Mouse (Mus musculus): ENCODE measurements around the gene Olfr372. TPM values are rescaled to one million over a fixed set of nuclear protein-coding genes. Genes with fewer than 3 reads are reported as not detected.
"Not testable (repeated sequence)": the region's sequence is repeated elsewhere in the genome, so short reads cannot be mapped to it uniquely, and the experiment has no call there.

Olfr372 gene
- polyA plus RNA-seq, 1 experiment from 2014 or later, result not detected

DNA sequence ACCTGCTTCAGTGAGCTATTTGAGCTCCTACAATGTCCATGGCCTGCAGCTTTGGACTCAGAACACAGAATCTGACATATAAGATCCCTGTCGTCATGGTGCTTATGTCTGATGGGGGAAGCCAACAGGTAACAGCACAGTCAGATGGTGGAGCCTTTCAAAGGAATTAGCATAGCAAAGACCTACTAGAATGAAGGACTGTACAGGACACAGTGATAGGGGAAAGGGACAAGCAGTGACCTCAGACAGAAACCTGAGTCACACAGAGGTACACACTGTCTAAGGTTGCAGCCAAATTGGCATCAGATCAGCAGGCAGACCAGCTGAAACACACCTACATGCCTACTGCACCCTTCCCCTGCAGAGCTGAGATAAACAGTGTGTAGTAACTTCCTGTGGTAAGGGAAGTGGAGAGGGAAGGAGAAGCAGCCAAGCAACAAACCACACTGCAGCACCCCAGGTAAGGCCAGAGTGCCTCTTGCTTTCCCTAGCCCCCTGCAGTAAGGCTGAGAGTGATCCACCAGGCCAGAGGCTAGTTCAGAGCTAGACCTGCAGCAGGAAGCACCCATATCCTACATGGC lies 25.9 kb downstream of the Olfr372 start:
- not testable (repeated sequence) for H3K27ac ChIP-seq (ENCODE audit: low read depth, low read length); H3K36me3 ChIP-seq (ENCODE audit: control insufficient read depth, insufficient read depth, low read length); H3K4me3 ChIP-seq (ENCODE audit: low read depth, low read length); DNase-seq (ENCODE audit: low spot score); H3K9ac ChIP-seq (ENCODE audit: low read length); ATAC-seq (replicated peaks; ENCODE audit: low FRiP score); H3K9me3 ChIP-seq (ENCODE audit: control insufficient read depth, low read length); H3K4me2 ChIP-seq (ENCODE audit: low read depth, low read length, severe bottlenecking); H3K4me1 ChIP-seq (replicated peaks; ENCODE audit: control insufficient read depth, insufficient read depth, low read length); H3K27me3 ChIP-seq (ENCODE audit: control insufficient read depth, insufficient read depth, low read length)
- WGBS, result 95% methylated on average over 1 of the region's 1 CpGs

DNA sequence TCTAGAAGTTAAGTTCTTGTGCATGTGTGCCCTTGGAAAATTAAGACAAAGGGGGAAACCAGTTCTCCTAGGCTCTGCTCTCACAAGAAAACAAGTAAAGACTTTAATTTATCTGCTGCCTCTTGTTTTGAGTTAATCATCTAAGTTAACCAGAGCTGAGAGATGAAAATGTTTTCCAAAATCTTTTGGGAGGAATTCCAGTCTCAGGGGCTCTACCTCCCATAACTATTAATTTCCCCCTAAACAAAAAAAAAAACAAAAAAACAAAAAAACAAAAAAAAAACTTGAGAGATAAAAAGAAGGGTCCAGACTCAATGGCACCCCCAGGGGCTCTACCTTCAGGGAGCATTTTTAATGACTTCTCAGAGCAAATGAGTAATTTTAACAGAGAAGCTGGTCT lies 41.9 kb downstream of the Olfr372 start, which contains the start of gene Olfr373:
Olfr373 (plus strand) TSS at position 301 of the 400 bp plus-strand sequence.
- H3K9me3 ChIP-seq (ENCODE audit: control insufficient read depth, low read length); H3K9ac ChIP-seq (ENCODE audit: low read length); H3K36me3 ChIP-seq (ENCODE audit: control insufficient read depth, insufficient read depth, low read length); H3K4me2 ChIP-seq (ENCODE audit: low read depth, low read length, severe bottlenecking); H3K27me3 ChIP-seq (ENCODE audit: control insufficient read depth, insufficient read depth, low read length); DNase-seq (ENCODE audit: low spot score); H3K4me1 ChIP-seq (replicated peaks; ENCODE audit: control insufficient read depth, insufficient read depth, low read length); ATAC-seq (replicated peaks; ENCODE audit: low FRiP score); H3K4me3 ChIP-seq (ENCODE audit: low read depth, low read length); H3K27ac ChIP-seq (ENCODE audit: low read depth, low read length): not testable (repeated sequence)

DNA sequence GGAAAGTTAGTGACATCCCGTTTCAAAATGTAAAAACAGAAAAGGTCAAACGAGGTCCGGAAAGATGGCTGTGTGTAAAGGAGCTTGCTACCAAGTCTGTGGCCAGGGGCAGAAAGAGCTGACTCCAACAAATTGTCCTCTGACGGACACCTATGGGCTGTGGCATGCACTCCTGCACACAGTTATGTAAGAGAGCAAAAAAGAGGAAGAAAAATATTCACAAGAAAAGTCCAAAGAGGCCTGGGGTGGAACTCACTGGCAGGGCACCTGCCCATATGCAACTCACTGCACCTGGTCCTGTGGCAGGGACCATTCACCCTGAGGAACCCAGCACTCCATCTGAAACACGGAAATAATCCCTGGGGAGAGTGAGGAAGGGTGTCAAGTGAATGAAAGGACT lies 43.7 kb downstream of the Olfr372 start:
- no peaks in the 10 kb centered on the region for H3K27me3 ChIP-seq (ENCODE audit: control insufficient read depth, insufficient read depth, low read length)
- H3K4me3 ChIP-seq (ENCODE audit: low read depth, low read length), result no peak overlapping the region
- no peak overlapping the region for H3K9ac ChIP-seq (ENCODE audit: low read length)
- DNase-seq (ENCODE audit: low spot score), result no peak
- H3K27ac ChIP-seq (ENCODE audit: low read depth, low read length), result no peak overlapping the region
- no peaks in the 10 kb centered on the region for H3K36me3 ChIP-seq (ENCODE audit: control insufficient read depth, insufficient read depth, low read length)
- WGBS, result 84% methylated on average over 5 of the region's 5 CpGs
- H3K4me2 ChIP-seq (ENCODE audit: low read depth, low read length, severe bottlenecking), result no peak overlapping the region
- no peaks in the 10 kb centered on the region for H3K4me1 ChIP-seq (replicated peaks; ENCODE audit: control insufficient read depth, insufficient read depth, low read length)
- no peak for ATAC-seq (replicated peaks; ENCODE audit: low FRiP score)
- no peaks in the 10 kb centered on the region for H3K9me3 ChIP-seq (ENCODE audit: control insufficient read depth, low read length)

DNA sequence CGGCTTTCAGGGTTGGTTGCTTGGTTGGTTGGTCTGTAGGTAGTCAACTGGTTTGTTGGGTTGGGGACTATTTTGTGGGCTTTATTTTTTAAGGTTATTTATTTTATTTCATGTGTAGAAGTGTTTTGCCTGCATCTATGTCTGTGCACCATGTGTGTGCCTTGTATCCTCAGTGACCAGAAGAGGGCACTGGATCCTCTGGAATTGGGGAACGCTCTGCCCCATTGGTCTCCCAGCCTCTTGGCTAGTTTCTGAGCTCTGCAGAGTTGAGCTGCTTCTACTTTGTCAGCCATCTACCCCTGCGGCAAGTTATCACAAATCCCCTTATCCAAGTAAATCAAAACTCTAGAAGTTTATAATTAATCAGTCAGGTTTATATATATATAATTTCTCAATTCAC lies 46.6 kb downstream of the Olfr372 start:
- WGBS, result 85% methylated on average over 3 of the region's 3 CpGs
- not testable (repeated sequence) for DNase-seq (ENCODE audit: low spot score)

DNA sequence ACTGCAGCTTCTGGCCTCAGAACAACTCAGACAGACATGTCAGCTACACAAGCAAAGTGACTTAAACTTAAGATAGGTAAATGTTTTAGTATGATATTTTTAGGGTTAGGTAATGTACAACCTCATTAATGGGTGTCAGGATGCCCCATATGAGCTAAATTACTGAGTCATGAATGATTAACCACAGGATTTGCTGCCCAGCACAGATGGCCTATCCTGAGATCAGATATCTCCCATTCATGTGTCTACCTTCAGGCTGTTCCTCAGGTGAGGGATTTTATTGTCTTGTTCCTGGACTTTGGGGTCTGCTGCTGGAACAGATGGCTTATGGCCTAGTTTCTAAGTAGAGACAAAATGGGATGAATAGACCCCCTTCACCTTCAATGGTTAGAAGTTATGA lies 55.7 kb downstream of the Olfr372 start:
- H3K27ac ChIP-seq (ENCODE audit: low read depth, low read length); DNase-seq (ENCODE audit: low spot score); H3K4me1 ChIP-seq (replicated peaks; ENCODE audit: control insufficient read depth, insufficient read depth, low read length); ATAC-seq (replicated peaks; ENCODE audit: low FRiP score); H3K9me3 ChIP-seq (ENCODE audit: control insufficient read depth, low read length); H3K4me2 ChIP-seq (ENCODE audit: low read depth, low read length, severe bottlenecking); H3K27me3 ChIP-seq (ENCODE audit: control insufficient read depth, insufficient read depth, low read length); H3K9ac ChIP-seq (ENCODE audit: low read length); H3K4me3 ChIP-seq (ENCODE audit: low read depth, low read length); H3K36me3 ChIP-seq (ENCODE audit: control insufficient read depth, insufficient read depth, low read length): not testable (repeated sequence)

More for the DNA sequence above, 46.6 kb downstream of the Olfr372 start:
- H3K27ac ChIP-seq (ENCODE audit: low read depth, low read length); H3K9ac ChIP-seq (ENCODE audit: low read length); H3K27me3 ChIP-seq (ENCODE audit: control insufficient read depth, insufficient read depth, low read length); H3K36me3 ChIP-seq (ENCODE audit: control insufficient read depth, insufficient read depth, low read length); H3K9me3 ChIP-seq (ENCODE audit: control insufficient read depth, low read length); H3K4me1 ChIP-seq (replicated peaks; ENCODE audit: control insufficient read depth, insufficient read depth, low read length); H3K4me3 ChIP-seq (ENCODE audit: low read depth, low read length); ATAC-seq (replicated peaks; ENCODE audit: low FRiP score); H3K4me2 ChIP-seq (ENCODE audit: low read depth, low read length, severe bottlenecking): not testable (repeated sequence)

DNA sequence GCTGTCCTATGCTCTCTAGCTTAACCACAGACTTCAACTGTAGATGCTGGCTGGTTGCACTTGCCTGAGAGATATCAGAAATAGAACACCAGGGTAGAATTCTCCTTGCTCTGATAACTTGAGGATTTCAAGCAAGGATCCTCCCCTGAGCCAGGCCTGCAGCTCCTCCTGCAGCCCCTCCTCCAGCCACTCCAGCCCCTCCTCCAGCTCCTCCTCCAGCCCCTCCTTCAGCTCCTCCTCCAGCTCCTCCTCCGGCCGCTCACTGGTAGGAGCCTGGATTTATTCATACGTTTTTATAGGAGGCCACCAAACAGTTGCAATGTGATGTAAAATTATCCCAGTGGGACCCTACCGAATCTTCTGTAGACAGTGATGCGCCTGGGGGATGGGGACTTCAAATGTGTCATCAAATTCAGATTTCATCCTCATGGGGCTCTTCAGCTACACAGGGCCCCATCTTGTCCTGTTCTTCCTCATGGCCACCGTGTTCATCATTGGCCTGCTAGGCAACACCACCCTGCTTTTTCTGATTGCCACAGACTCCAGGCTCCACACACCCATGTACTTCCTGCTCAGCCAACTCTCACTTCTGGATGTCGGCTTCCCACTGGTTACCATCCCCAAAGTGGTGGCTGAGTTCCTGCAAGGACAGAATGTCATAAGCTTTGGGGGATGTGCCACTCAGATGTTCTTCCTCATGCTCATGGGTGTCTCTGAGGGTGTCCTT lies 58.5 kb downstream of the Olfr372 start:
- 65% methylated on average over 6 of the region's 7 CpGs for WGBS
- H3K9me3 ChIP-seq (ENCODE audit: control insufficient read depth, low read length); DNase-seq (ENCODE audit: low spot score): not testable (repeated sequence)

DNA sequence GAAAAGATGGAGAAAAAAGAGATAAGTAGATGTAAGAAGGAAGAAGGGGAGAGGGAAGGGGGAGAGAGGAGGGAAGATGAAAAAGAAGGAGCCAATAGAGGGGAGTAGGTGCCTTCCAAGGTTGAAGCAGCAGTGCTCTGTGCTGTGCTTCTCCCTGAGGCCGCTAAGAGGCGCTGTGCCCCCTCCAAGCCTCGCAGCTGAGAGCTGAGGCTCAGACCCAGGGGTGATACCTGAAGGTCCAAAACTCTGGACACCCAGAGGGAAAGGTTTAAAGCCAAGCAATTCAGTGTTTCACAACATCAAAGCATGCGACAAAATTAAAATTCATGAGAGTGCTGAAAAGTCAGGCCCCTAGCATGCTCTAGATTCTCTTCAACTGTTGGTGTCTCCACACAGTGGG lies 64.1 kb downstream of the Olfr372 start:
- H3K4me1 ChIP-seq (replicated peaks; ENCODE audit: control insufficient read depth, insufficient read depth, low read length), result no peaks in the 10 kb centered on the region
- H3K9ac ChIP-seq (ENCODE audit: low read length), result no peak overlapping the region
- no peak for DNase-seq (ENCODE audit: low spot score)
- H3K27ac ChIP-seq (ENCODE audit: low read depth, low read length), result no peak overlapping the region
- no peak for ATAC-seq (replicated peaks; ENCODE audit: low FRiP score)
- 18% methylated on average over 4 of the region's 4 CpGs for WGBS
- no peaks in the 10 kb centered on the region for H3K36me3 ChIP-seq (ENCODE audit: control insufficient read depth, insufficient read depth, low read length)
- H3K9me3 ChIP-seq (ENCODE audit: control insufficient read depth, low read length), result peaks cover 3% of the 10 kb centered on the region; the same call in 1 of the 2 replicates
- H3K4me3 ChIP-seq (ENCODE audit: low read depth, low read length), result no peak overlapping the region
- no peaks in the 10 kb centered on the region for H3K27me3 ChIP-seq (ENCODE audit: control insufficient read depth, insufficient read depth, low read length)
- no peak overlapping the region for H3K4me2 ChIP-seq (ENCODE audit: low read depth, low read length, severe bottlenecking)

More for the DNA sequence above, 58.5 kb downstream of the Olfr372 start:
- H3K9ac ChIP-seq (ENCODE audit: low read length); H3K36me3 ChIP-seq (ENCODE audit: control insufficient read depth, insufficient read depth, low read length); ATAC-seq (replicated peaks; ENCODE audit: low FRiP score); H3K4me1 ChIP-seq (replicated peaks; ENCODE audit: control insufficient read depth, insufficient read depth, low read length); H3K27me3 ChIP-seq (ENCODE audit: control insufficient read depth, insufficient read depth, low read length); H3K4me2 ChIP-seq (ENCODE audit: low read depth, low read length, severe bottlenecking); H3K4me3 ChIP-seq (ENCODE audit: low read depth, low read length); H3K27ac ChIP-seq (ENCODE audit: low read depth, low read length): not testable (repeated sequence)

DNA sequence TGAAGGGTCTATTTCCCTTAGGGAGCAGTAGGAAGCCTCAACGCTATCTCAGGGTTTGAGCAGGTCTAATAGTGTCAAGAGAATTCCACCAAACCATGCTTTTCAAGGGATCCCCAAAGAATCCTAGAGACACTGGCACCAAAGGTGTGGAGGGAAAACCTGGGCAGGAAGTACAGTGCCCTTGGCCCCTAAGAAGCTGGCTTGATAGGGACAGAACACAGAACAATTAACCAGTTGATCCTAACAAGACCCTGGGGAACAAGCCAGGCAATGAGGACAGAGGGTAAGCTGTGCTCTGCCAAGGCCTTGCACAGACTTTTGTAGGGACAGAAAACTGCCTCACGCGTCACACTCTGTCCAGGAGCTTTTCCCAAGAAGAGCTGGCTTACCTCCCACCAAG lies 65.7 kb downstream of the Olfr372 start, which contains the start of gene Olfr374:
Olfr374 (plus strand) TSS at position 301 of the 400 bp plus-strand sequence.
- H3K27me3 ChIP-seq (ENCODE audit: control insufficient read depth, insufficient read depth, low read length), result no peaks in the 10 kb centered on the region
- no peaks in the 10 kb centered on the region for H3K4me1 ChIP-seq (replicated peaks; ENCODE audit: control insufficient read depth, insufficient read depth, low read length)
- H3K9ac ChIP-seq (ENCODE audit: low read length), result no peak within 1 kb of the TSS
- no peak within 1 kb of the TSS for H3K4me2 ChIP-seq (ENCODE audit: low read depth, low read length, severe bottlenecking)
- H3K9me3 ChIP-seq (ENCODE audit: control insufficient read depth, low read length), result peaks cover 3% of the 10 kb centered on the region; the same call in 1 of the 2 replicates
- WGBS, result 88% methylated on average over 3 of the region's 3 CpGs
- no peaks in the 10 kb centered on the region for H3K36me3 ChIP-seq (ENCODE audit: control insufficient read depth, insufficient read depth, low read length)
- no peak within 1 kb of the TSS for H3K4me3 ChIP-seq (ENCODE audit: low read depth, low read length)
- H3K27ac ChIP-seq (ENCODE audit: low read depth, low read length), result no peak within 1 kb of the TSS
- ATAC-seq (replicated peaks; ENCODE audit: low FRiP score) (no peak), DNase-seq (ENCODE audit: low spot score) (no peak)
